17 mouse cellular contexts compared by ENCODE assay signal in the genomic region with DNA sequence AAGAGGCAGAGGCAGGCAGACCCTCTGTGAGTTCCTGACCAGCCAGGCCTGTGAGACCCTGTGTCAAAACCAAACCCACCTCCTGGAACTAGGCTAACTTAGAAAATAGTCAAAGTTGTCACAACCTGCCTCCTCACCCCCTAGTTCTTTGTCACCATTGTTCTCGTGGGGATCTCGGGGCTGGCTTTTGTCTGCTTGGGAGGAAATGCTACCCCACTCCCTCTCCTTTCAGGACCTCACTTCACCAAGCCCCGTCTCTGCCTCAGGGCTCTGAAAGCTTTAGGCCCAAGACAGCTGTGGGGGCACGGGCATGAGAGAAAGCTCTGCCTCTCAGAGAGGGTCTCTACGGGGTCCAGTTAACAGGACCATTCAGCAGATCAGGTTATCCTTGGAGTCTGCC. TPM values are rescaled to one million over a fixed set of nuclear protein-coding genes. Genes with fewer than 3 reads are reported as not detected.
DNase-seq lines count a peak whose midpoint lies in the region; ATAC-seq and TF ChIP-seq lines count a peak whose summit lies in the region.
"Had no signal": no experiment of that assay in that cellular context is flagged by ENCODE, and none has a peak within 500 bp of the region (broad histone marks: within the 10 kb centered on the region; RNA-seq: fewer than 3 reads in every experiment).

No protein-coding gene starts in this region.

- TF ChIP-seq POLR2A in kidney, adult 2 months (IDR thresholded peaks at IDR 0.05; ENCODE audit: low read depth, low read length): no peak

- no peak overlapping the region for H3K27ac ChIP-seq in forebrain, postnatal 0 days (ENCODE audit: low read depth, low read length)
- no peak overlapping the region for H3K27ac ChIP-seq in forebrain, embryonic 11.5 days (ENCODE audit: low read depth, low read length)
- no peak overlapping the region for H3K27ac ChIP-seq in neural tube, embryonic 13.5 days (replicated peaks)
- no peak overlapping the region for H3K27ac ChIP-seq in midbrain, embryonic 14.5 days (replicated peaks; ENCODE audit: low read depth, low read length)
- peak overlapping the region; percentile 11; the same call in 1 of the 2 replicates for H3K27ac ChIP-seq in stomach, embryonic 16.5 days (ENCODE audit: low read length)
- no peak overlapping the region for H3K27ac ChIP-seq in kidney, adult 2 months (ENCODE audit: insufficient read depth, low read depth, low read length)
- H3K27ac ChIP-seq: liver, embryonic 13.5 days had no signal

- ATAC-seq in forebrain, postnatal 0 days: no peak
- ATAC-seq in forebrain, embryonic 11.5 days (replicated peaks; ENCODE audit: low FRiP score): no peak
- ATAC-seq in neural tube, embryonic 13.5 days (ENCODE audit: low read depth): no peak
- ATAC-seq in midbrain, embryonic 14.5 days (ENCODE audit: low FRiP score, low TSS enrichment): no peak
- ATAC-seq in stomach, embryonic 16.5 days (ENCODE audit: insufficient read depth, low FRiP score): no peak

- H3K36me3 ChIP-seq in forebrain, postnatal 0 days (ENCODE audit: insufficient read depth): no peaks in the 10 kb centered on the region
- no peaks in the 10 kb centered on the region for H3K36me3 ChIP-seq in forebrain, embryonic 11.5 days (ENCODE audit: control insufficient read depth, insufficient read depth, low read length)
- H3K36me3 ChIP-seq in neural tube, embryonic 13.5 days: no peaks in the 10 kb centered on the region
- H3K36me3 ChIP-seq in midbrain, embryonic 14.5 days (ENCODE audit: control insufficient read depth, insufficient read depth, low read length): no peaks in the 10 kb centered on the region
- H3K36me3 ChIP-seq in stomach, embryonic 16.5 days (ENCODE audit: control insufficient read depth, insufficient read depth, low read length): no peaks in the 10 kb centered on the region
- no peaks in the 10 kb centered on the region for H3K36me3 ChIP-seq in kidney, adult 2 months (ENCODE audit: control insufficient read depth, insufficient read depth, low read length)
- H3K36me3 ChIP-seq: heart, embryonic 12.5 days; liver, embryonic 13.5 days had no signal

- H3K27me3 ChIP-seq in forebrain, postnatal 0 days (ENCODE audit: insufficient read depth, low read length): peaks cover 10% of the 10 kb centered on the region
- peaks cover 36% of the 10 kb centered on the region for H3K27me3 ChIP-seq in forebrain, embryonic 11.5 days (ENCODE audit: control insufficient read depth, insufficient read depth, low read length)
- H3K27me3 ChIP-seq in neural tube, embryonic 13.5 days: peaks cover 64% of the 10 kb centered on the region
- H3K27me3 ChIP-seq in midbrain, embryonic 14.5 days (ENCODE audit: control insufficient read depth, insufficient read depth, low read length): peaks cover 31% of the 10 kb centered on the region
- peaks cover 25% of the 10 kb centered on the region for H3K27me3 ChIP-seq in stomach, embryonic 16.5 days (ENCODE audit: control insufficient read depth, insufficient read depth, low read length)
- H3K27me3 ChIP-seq in kidney, adult 2 months (replicated peaks; ENCODE audit: control insufficient read depth, insufficient read depth, low read length): no peaks in the 10 kb centered on the region

- no peak overlapping the region for H3K4me3 ChIP-seq in forebrain, postnatal 0 days (ENCODE audit: low read depth, low read length)
- no peak overlapping the region for H3K4me3 ChIP-seq in forebrain, embryonic 11.5 days (ENCODE audit: low read depth, low read length)
- 0 out of 2 replicates have a peak overlapping the region, but pooled peaks have one; percentile 45 for H3K4me3 ChIP-seq in neural tube, embryonic 13.5 days
- H3K4me3 ChIP-seq in midbrain, embryonic 14.5 days (replicated peaks; ENCODE audit: low read depth, low read length): no peak overlapping the region; the same call in 1 of the 2 replicates
- H3K4me3 ChIP-seq in stomach, embryonic 16.5 days (replicated peaks; ENCODE audit: low read length): peak overlapping the region; percentile 50
- H3K4me3 ChIP-seq in kidney, adult 2 months (ENCODE audit: insufficient read depth, low read depth, low read length): no peak overlapping the region
- H3K4me3 ChIP-seq: erythroblast, embryonic 14.5 days had no signal

- TF ChIP-seq CTCF in forebrain, postnatal 0 days (IDR thresholded peaks at IDR 0.05; ENCODE audit: low read depth): no peak
- no peak for TF ChIP-seq CTCF in kidney, adult 2 months (conservative IDR thresholded peaks at IDR 0.05; ENCODE audit: insufficient read depth, insufficient read length, low read depth, low read length)

- no peaks in the 10 kb centered on the region for H3K9me3 ChIP-seq in forebrain, postnatal 0 days (ENCODE audit: low read length)
- H3K9me3 ChIP-seq in forebrain, embryonic 11.5 days (ENCODE audit: control insufficient read depth, low read length): no peaks in the 10 kb centered on the region
- no peaks in the 10 kb centered on the region for H3K9me3 ChIP-seq in neural tube, embryonic 13.5 days
- no peaks in the 10 kb centered on the region for H3K9me3 ChIP-seq in midbrain, embryonic 14.5 days (ENCODE audit: control insufficient read depth, low read length)
- no peaks in the 10 kb centered on the region for H3K9me3 ChIP-seq in stomach, embryonic 16.5 days (replicated peaks; ENCODE audit: control insufficient read depth, low read length)
- H3K9me3 ChIP-seq: heart, embryonic 12.5 days; liver, embryonic 13.5 days had no signal

- H3K4me2 ChIP-seq in forebrain, postnatal 0 days (ENCODE audit: low read depth): peak overlapping the region; percentile 97
- H3K4me2 ChIP-seq in forebrain, embryonic 11.5 days (ENCODE audit: low read depth, low read length, severe bottlenecking): no peak overlapping the region
- no peak overlapping the region; the same call in 1 of the 2 replicates for H3K4me2 ChIP-seq in neural tube, embryonic 13.5 days
- peak overlapping the region; percentile 93; the same call in 1 of the 2 replicates for H3K4me2 ChIP-seq in midbrain, embryonic 14.5 days (ENCODE audit: low read length)
- H3K4me2 ChIP-seq in stomach, embryonic 16.5 days (ENCODE audit: low read depth, low read length): peak overlapping the region; percentile 84
- H3K4me2 ChIP-seq: liver, embryonic 13.5 days had no signal

- no peaks in the 10 kb centered on the region for H3K4me1 ChIP-seq in forebrain, postnatal 0 days (ENCODE audit: insufficient read depth)
- peaks cover 12% of the 10 kb centered on the region for H3K4me1 ChIP-seq in forebrain, embryonic 11.5 days (replicated peaks; ENCODE audit: control insufficient read depth, insufficient read depth, low read length)
- H3K4me1 ChIP-seq in neural tube, embryonic 13.5 days (replicated peaks): peaks cover 22% of the 10 kb centered on the region
- peaks cover 15% of the 10 kb centered on the region for H3K4me1 ChIP-seq in midbrain, embryonic 14.5 days (ENCODE audit: control insufficient read depth, insufficient read depth, low read length)
- H3K4me1 ChIP-seq in stomach, embryonic 16.5 days (ENCODE audit: control insufficient read depth, insufficient read depth, low read length): peaks cover 13% of the 10 kb centered on the region; the same call in 1 of the 2 replicates
- peaks cover 12% of the 10 kb centered on the region for H3K4me1 ChIP-seq in kidney, adult 2 months (ENCODE audit: control insufficient read depth, insufficient read depth, low read length)

- WGBS in forebrain, postnatal 0 days: 18% methylated on average over 5 of the region's 5 CpGs
- 5% methylated on average over 5 of the region's 5 CpGs for WGBS in forebrain, embryonic 11.5 days
- WGBS in neural tube, embryonic 13.5 days: 24% methylated on average over 5 of the region's 5 CpGs
- WGBS in midbrain, embryonic 14.5 days: 17% methylated on average over 5 of the region's 5 CpGs
- 56% methylated on average over 5 of the region's 5 CpGs for WGBS in stomach, embryonic 16.5 days
- 89% methylated on average over 5 of the region's 5 CpGs for WGBS in kidney, adult 2 months

- H3K9ac ChIP-seq in forebrain, postnatal 0 days: no peak overlapping the region
- H3K9ac ChIP-seq in forebrain, embryonic 11.5 days (ENCODE audit: low read length): no peak overlapping the region
- no peak overlapping the region for H3K9ac ChIP-seq in neural tube, embryonic 13.5 days
- 0 out of 2 replicates have a peak overlapping the region, but pooled peaks have one; percentile 58 for H3K9ac ChIP-seq in midbrain, embryonic 14.5 days (replicated peaks; ENCODE audit: low read length)
- H3K9ac ChIP-seq in stomach, embryonic 16.5 days (ENCODE audit: low read length): 0 out of 2 replicates have a peak overlapping the region, but pooled peaks have one; percentile 72
- H3K9ac ChIP-seq: liver, embryonic 13.5 days had no signal

- no peak for DNase-seq in forebrain, postnatal 0 days
- DNase-seq in forebrain, embryonic 11.5 days (ENCODE audit: low spot score): no peak
- no peak for DNase-seq in neural tube, embryonic 10.5 days (ENCODE audit: extremely low spot score, low spot score)
- DNase-seq in midbrain, embryonic 14.5 days: no peak
- DNase-seq in kidney, adult 2 months: no peak
- no peak for DNase-seq in kidney, adult 18-20 months
- DNase-seq: adrenal gland, postnatal 36 days; cerebellum, adult 9-11 months; gastrocnemius, postnatal 14 days; kidney, adult 9 months; liver, embryonic 13.5 days had no signal

RNA-seq across cellular contexts. Expression of gene Gm45623, which starts 1.9 kb away (rescaled TPM):
- total RNA-seq in forebrain, postnatal 0 days (2014; rRNA removed): 8.8 and 9.8 TPM in 2 replicates
- 1.7 and 3.4 TPM in 2 replicates for polyA plus RNA-seq in forebrain, postnatal 0 days (2015; fragmentation: Nextera tagmentation; extraction: Ambion mirVana)
- polyA plus RNA-seq in forebrain, embryonic 11.5 days (2014; fragmentation: Nextera tagmentation; extraction: Ambion mirVana): not detected in 2 replicates
- polyA plus RNA-seq in neural tube, embryonic 13.5 days (2015; fragmentation: Nextera tagmentation; extraction: Ambion mirVana): 1.0 and 1.6 TPM in 2 replicates
- 1.1 and 2.1 TPM in 2 replicates for polyA plus RNA-seq in midbrain, embryonic 14.5 days (2014; fragmentation: Nextera tagmentation; extraction: Ambion mirVana)
- 1.9 and 2.6 TPM in 2 replicates for polyA plus RNA-seq in stomach, embryonic 16.5 days (2015; fragmentation: Nextera tagmentation; extraction: Ambion mirVana)
- 0.06 and 0.08 TPM in 2 replicates for polyA plus RNA-seq in kidney, adult 2 months (2012; rRNA removed)
- total RNA-seq: adrenal gland, postnatal 36 days; gastrocnemius, postnatal 14 days; hematopoietic stem cell, adult 5-6 weeks had no signal
- polyA plus RNA-seq: erythroblast, embryonic 14.5 days; limb, embryonic 11.5 days; liver, embryonic 13.5 days had no signal

RNA-seq across cellular contexts. Expression of gene Smad5, which starts 49.0 kb away (rescaled TPM):
- 45.2 and 54.6 TPM in 2 replicates for total RNA-seq in forebrain, postnatal 0 days (2014; rRNA removed)
- 15.7 and 17.1 TPM in 2 replicates for polyA plus RNA-seq in forebrain, postnatal 0 days (2015; fragmentation: Nextera tagmentation; extraction: Ambion mirVana)
- polyA plus RNA-seq in forebrain, embryonic 11.5 days (2014; fragmentation: Nextera tagmentation; extraction: Ambion mirVana): 49.7 and 51.8 TPM in 2 replicates
- 22.7 and 25.7 TPM in 2 replicates for polyA plus RNA-seq in neural tube, embryonic 13.5 days (2015; fragmentation: Nextera tagmentation; extraction: Ambion mirVana)
- polyA plus RNA-seq in midbrain, embryonic 14.5 days (2014; fragmentation: Nextera tagmentation; extraction: Ambion mirVana): 20.4 and 35.7 TPM in 2 replicates
- 26.7 and 27.8 TPM in 2 replicates for polyA plus RNA-seq in stomach, embryonic 16.5 days (2015; fragmentation: Nextera tagmentation; extraction: Ambion mirVana)
- polyA plus RNA-seq in kidney, adult 2 months (2012; rRNA removed): 21.1 and 31.4 TPM in 2 replicates

Comparison
In these comparisons a context has a peak if more than half of its experiments do, and no peak if none do; other contexts are left out.
1. H3K4me2 ChIP-seq: peak in forebrain, postnatal 0 days (single experiment), midbrain, embryonic 14.5 days (single experiment) and stomach, embryonic 16.5 days (single experiment); none in forebrain, embryonic 11.5 days (single experiment) and neural tube, embryonic 13.5 days (single experiment).
2. H3K4me3 ChIP-seq: peak in neural tube, embryonic 13.5 days (single experiment) and stomach, embryonic 16.5 days (single experiment); none in forebrain, postnatal 0 days (single experiment), forebrain, embryonic 11.5 days (single experiment), midbrain, embryonic 14.5 days (single experiment) and kidney, adult 2 months (single experiment).
3. H3K9ac ChIP-seq: peak in midbrain, embryonic 14.5 days (single experiment) and stomach, embryonic 16.5 days (single experiment); none in forebrain, postnatal 0 days (single experiment), forebrain, embryonic 11.5 days (single experiment) and neural tube, embryonic 13.5 days (single experiment).